Mouse (Mus musculus) lung, postnatal 10 days (tissue): ENCODE results near the gene Rbfox1.

Experiments used
- DNase-seq: peaks from one replicate; pipeline ENCODE4 v3.0.0; 2021

Gene Rbfox1

DNA sequence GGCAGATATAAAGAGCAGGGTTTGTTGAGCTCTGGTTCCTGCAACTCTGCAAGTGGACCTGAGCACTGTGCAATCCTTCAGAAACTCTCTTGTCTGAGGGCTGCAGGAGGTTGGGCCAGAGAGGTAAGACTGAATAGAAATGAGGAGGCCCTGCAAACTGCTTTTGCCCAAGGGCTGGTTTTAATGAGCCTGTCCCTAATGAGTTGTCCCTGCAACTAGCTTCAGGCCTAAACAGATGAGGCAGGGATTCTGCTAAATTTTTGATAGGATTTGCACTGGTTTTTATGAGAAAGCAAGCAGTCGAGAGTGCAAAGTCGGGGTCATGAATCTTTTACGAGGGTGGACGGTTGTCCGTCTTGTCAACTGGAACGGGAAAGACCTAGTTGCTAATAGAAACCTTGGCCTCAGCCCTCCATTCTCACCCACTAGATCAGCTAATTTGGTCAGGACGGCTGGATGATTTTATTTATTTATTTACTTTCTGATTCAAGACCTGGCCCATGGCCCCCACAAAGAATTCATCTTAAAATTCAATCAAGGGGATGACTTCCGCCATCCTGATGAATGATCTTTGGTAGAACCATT, 1279.1 kb downstream of the Rbfox1 start:
- no peak for DNase-seq

DNA sequence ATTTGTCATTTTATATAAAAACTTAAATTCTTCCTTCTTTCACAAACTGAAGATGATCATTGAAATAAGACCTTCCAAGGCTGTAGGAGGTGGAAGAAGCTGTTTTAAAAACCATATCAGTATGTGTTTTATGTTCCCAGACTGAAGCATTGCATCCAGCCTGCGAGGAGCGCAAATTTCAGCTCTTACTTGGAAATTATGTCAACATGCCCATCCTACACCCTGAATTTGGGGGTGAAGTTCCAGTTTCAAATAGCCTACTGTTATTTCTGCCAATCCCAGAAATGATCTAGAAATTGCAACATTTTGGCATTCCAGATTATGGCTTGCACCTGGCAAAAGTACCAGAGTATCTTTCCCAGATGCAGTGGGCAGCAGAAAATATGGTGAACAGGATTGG, 1290.8 kb downstream of the Rbfox1 start:
- DNase-seq, result no peak

DNA sequence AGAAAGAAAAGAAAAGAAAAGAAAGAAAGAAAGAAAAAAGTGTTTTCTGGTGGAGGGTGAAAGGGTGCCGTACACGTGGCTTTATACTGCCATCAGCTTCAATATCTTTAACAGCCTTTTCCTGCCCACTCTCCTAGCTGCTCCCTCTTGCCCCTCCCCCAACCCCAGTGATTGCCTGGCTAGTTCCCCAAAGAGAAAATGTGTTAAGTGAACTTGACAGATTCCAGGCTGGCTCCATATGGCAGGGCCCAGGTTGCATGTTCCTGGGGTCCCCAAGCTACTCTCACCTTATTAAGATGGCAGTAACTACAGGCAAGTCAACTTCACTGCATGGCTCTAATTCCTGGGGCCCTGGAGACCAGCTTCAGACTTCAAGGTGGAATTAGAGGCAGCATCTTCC, 1302.6 kb downstream of the Rbfox1 start:
- peak; percentile 4 for DNase-seq

DNA sequence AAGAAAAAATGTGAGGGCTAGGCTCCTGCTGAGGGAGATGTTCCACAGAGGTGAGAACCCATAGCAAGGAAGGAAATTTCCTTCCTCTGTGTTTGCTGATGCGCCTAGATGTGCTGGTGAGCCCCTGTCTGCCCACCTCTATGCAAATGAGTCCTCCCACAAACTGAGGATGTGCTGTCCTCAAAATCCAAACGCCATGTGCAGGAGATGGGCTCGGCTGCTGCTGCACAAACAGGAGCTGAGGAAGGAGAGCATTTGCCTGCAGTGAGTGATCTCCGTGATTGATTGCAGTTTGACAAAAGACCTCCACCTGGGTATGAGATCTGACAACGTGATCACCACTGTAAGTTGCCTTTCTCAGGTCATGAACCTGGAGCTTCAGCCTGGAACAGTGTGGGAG, 1308.4 kb downstream of the Rbfox1 start:
- no peak for DNase-seq

DNA sequence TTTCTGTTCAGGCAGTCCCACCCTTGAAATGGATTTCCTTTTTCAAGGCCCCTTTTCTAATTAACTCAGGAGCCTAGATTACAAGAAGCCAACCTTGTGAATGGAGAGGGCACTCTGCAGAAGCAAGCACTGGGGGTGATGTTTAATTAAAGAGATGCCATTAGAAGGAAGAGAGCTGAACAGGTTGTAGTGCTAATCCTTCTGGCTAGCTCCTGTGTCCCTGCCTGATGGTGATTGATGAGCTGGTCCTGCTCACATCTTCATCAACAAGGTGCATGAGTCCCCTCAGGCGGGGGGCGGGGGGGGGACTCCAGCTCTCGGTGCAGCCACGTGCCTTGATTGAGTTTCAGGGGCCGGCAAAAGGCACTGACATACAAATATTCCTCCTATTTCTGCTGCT, 1312.8 kb downstream of the Rbfox1 start:
- no peak for DNase-seq

DNA sequence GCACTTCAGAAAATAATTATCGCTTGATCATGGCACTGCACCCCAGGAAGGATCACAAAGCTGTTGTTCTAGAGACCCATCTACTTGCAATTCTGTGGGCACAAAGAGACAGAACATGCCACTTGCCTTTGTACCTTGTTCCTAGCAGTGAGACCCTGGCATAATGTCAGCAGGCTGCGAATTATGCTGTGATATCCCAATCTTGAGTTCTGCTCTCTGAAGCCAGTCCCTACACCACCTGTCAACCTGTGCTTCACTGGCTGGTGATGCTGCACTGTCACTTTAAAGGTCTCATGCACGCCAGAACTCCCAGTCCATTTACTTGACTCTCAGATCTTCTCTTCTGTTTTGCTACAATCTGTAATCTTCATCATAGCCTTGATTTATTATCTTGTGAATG, 1315.1 kb downstream of the Rbfox1 start:
- DNase-seq, result no peak

DNA sequence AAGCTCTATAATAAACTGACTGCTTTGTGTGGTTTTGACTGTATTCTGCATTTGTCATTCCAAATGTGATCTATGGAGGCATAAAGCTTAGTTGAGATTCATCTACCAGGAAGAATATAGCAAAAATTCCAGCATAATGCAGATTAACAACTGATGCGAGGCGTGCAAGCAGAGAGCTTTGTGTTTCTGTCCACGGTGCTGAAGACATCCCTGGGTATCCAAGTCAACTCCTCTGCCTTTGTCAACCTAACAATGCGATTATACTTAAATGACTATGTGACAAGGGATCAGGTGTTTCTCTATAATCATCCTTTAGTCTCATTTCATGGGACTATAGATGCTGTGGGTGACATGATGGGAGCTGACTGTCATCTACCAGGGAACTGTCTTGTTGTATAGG, 1316.7 kb downstream of the Rbfox1 start:
- DNase-seq, result no peak

DNA sequence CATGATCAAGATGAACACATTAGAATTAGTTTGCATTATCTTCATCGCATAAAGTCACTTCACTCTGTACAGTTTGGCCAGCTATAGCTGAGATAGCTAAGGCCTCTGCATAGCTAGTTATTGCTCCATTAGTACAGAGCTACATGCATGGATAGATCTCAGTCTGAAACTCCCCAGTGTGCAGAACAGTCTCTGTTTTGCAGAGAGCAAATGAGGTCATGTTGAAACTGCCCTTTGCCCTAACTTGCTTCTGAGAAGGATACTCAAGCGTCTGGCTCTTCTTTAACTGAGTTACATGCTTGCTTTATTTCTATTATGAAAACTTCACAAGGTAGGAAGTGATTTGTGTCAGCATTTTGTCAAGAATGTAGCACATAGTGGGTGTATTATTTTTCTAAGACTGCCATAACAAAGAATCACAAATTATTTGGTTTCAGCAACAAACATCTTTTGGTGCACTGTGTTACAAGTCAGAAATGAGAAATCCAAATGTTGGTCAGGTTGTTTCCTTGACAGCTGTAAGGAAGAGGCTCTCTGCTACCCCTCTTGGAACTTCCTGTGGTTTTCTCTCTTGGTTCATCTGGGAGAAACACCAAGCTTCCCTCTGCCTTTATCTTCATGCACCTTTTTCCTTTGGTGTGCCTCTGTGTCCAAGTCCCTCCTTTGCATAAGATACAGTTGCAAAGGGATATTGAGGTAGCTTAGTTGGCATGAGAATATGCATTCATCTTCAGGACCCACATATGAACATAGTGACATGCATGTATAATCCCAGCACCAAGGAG, 1321.2 kb downstream of the Rbfox1 start:
- no peak for DNase-seq

DNA sequence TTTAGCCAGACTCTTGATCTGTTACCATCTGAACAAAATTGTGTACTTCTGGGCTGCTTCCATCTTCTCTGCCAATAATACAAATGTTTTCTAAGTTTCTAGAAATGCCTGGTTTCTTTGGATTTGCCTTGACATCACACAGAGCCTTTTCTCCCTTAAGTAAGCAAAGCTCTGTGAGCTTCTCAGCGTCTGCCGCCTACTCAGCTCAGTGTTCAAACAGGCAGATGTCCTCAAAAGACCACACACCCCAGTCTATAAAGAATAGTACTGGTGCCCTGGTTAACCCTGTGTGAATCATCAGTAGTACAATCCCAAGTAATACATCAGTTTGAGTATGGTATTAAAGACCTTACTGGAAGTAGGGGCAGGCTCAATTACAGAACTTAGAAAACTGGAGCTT, 1322.4 kb downstream of the Rbfox1 start:
- no peak for DNase-seq

DNA sequence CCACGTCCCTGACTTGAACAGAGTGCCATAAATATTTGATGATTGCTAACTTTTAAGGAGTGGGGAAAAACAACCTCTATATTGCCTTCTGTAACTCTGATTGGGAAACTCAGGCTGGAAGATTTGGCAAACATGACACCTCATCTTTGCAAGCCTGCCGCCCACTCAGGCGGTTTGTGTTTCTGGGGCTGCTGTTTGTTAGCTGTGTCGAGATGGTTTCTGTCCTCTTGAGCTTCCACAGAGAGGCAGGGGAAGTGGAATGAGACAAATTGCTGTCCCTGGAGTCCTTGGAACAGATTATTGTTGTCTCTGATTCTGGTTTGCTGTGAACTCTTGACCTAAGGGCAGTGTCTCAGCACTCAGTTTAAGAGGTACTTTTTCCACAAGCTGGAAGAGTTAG, 1327.6 kb downstream of the Rbfox1 start:
- peak; percentile 5 for DNase-seq

DNA sequence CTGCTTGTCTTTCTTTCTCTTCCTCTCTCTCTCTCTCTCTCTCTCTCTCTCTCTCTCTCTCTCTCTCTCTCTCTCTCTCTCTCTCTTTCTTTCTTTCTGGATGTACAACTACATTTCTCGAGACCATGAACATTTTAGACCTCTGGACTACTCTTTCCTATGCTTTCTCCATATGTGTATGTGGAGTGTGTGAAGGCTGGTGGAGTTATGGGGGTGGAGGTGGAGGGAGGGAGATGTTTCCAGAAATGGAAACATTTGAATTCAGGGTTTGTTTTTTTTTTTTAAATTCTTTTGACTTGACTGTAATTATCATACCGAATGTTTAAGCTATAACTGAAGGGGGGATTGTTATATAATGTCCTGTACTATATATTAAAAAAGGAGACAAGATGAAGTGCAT, 1338.1 kb downstream of the Rbfox1 start:
- no peak for DNase-seq

DNA sequence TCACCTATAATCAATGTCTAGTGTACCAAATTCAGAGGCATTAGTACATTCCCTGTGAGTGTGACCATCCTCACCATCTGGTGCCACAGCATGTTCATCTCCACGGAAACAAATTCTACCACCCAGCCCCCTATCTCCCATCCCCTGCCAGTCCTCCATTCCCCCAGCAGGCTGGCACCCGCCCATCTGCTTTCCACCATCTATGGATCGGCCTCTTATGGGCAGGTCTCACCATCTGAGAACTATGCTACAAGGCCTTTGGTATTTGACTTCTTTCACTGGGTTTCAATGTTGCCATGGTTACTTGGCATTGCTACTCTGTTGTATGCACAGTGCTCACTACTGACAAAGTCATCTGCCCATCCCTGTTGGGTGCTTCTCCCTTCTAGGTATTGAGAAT, 1340.8 kb downstream of the Rbfox1 start:
- no peak for DNase-seq

DNA sequence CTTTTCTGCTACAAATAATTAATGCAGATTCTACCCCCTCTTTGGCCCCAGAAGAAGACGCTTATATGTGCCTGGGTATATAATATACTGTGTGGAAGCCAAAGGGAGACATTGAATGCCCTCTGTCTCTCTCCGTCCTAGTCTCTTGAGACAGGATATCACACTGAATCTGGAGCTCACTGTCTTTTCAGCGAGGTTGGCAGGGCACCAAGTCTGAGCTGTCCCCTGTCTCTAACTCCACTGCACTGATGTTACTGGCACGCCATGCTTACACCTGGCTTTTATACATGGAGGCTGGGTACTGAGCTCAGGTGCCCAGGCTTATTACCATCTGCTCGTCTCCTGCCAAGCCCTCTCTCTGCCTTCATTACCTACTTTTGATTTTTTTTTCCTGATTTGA, 1343.1 kb downstream of the Rbfox1 start:
- DNase-seq, result peak; percentile 6

DNA sequence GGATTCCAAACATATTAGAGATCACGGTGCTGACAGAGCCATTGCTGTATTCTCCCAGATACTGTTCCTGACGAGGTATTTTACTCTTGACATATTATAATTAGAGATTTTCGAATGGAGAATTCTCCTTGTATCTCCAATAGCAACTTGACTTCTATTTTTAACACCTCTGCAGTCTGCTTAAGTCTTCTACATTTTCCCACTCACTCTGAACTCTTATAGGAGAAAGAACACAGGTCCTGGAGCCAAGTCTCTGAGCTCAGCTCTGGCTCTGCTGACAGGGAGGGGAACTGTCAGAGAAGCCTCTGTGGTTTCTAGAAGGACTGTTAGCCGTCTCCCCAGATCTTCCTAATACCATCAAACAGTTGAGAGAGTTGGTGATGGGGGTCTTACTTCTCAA, 1344.1 kb downstream of the Rbfox1 start:
- peak; percentile 16 for DNase-seq

DNA sequence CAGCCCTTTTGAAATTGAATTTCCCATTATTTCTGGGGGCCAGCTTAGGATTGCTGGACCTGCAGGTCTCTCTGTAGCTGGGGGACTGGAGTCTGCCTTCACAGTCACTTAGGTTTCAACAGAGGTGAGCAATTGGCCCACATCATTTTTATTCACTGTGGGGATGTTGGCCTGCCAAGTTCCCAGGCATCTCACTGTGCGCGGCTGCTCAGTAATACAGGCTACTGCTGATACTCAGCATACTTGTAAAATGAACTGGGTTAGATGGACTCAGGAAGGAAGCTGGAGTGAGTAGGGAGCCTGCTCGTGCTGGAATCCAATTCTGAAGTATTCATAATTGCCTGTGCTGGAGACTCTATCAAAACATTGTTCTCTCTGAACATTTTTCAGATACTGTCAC, 1356.5 kb downstream of the Rbfox1 start:
- DNase-seq, result no peak

DNA sequence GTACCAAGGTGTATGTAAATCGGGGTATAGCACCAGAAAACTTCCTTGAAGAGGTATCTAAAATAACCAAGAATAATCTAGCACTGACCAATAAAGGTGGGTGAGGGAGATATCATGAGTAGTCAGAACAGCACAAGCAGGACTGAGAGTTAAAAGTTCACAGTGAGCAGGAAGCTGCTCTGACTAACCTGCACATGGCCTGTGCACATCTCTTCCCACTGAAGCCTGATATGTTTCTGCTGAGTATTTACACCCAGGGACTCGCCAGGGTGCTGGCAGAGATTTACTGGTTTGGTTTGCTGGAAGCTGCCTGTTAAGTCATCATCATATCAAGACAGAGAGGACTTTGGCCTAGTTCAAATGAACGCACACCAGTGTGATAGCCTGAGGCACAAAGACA, 1357.3 kb downstream of the Rbfox1 start:
- no peak for DNase-seq

DNA sequence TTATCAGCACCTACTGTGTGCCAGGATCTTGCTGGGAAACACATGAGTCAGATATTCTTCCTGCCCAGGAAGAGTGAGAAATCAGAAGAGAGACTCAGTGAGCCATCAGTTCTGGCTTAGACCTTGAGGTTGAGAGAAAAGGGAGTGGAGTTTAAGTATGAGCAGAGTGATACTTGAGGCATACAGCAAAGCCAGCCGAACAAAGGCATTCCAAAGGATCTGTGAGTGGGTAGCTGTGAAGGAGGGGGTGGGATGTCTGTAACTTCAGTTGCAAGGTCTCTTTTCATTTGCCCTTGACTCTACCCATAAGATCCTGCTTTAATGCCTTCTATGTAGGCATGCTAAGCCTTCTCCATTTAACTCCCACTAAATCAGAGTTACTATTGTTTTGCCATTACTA, 1359.2 kb downstream of the Rbfox1 start:
- no peak for DNase-seq

DNA sequence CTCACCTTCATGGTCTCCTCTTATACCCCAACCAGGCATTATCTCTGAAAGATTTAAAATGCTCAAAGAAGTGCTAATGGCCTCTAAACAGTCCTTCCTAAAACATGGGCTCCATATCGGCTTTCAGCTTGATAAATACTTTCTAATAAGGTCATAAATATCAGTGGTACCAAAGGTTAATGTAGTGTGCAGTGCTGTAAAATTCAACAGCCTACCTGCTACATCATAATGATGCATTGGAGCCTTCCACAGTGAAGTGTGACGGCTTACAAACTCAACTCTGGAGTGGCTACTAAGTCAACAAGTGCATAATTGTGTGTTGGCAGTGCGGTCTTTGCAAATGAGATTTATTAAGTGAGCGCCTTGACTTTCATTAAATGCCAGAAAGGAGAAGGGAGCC, 1366.5 kb downstream of the Rbfox1 start:
- no peak for DNase-seq

DNA sequence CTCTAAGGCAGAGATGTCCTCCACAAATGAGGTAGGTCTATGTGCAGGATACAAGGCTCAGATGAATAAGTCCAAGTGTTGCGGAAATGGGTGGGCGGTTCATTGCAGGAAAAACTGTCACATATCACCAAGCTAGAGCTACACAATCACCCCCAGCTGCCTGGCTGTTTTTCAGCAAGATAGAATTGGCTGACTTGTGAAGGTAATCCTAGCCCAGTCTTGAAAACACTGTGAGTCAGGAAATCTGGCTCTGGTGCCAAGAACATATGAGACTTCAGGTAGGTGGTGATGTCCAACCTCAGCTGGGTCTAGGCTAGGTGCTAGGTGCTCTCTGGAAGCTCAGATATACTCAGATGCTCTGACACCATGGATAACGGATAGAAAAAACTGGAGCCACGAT, 1372.2 kb downstream of the Rbfox1 start:
- DNase-seq, result no peak

DNA sequence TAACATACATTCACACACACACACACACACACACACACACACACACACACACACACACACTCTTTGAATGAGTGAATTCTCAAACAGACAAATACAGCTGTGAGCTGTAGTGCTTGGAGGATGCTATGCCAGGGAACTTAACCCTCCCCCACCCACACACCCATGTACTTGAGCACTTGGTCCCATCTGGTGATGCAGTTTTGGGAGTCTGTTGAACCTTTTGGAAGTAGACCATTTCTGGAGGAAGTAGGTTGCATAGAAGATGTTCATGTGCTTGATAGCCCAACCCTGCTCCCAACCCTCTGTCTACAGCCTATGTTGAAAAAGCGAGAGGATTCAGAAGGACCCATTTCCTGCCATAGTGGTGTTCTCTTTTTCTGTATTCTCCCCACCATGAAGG, 1378.1 kb downstream of the Rbfox1 start:
- DNase-seq, result no peak

DNA sequence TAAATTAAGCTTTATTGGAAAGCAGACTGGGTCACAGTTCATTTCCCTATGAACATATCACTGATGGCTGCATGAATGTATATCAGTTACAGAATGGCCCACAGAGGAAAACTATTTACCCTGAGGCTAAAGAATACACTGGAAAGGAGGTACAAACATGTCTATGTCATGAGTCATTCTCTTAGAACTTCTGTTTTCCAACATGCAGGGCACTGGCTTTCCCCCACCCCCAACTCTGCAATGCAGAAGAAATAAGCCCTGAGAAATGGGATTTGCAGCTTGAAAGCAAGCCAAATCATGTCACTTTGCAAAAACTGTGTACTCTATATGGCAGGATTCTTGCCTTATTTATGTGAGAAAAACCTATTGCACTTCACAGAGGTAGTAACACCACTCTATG, 1380.6 kb downstream of the Rbfox1 start:
- no peak for DNase-seq

DNA sequence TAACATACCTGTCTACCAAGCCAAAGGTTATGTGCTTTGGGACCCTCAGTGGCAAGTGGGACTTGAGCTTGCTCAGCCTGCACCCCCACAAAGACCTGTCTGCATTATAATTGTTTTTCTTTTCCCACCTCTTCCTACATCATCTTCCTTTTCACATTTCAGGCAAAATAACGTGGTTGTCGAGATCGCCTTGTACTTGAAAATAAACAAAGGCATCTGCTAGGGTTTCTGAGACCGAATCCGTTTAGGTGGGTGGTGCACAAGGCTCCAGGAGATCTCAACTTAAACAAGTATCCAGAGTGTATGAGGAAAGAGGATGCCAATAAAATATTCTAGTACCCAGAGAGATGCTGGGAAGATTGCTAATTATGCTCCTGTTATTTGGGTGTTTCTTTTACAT, 1390.3 kb downstream of the Rbfox1 start:
- no peak for DNase-seq

DNA sequence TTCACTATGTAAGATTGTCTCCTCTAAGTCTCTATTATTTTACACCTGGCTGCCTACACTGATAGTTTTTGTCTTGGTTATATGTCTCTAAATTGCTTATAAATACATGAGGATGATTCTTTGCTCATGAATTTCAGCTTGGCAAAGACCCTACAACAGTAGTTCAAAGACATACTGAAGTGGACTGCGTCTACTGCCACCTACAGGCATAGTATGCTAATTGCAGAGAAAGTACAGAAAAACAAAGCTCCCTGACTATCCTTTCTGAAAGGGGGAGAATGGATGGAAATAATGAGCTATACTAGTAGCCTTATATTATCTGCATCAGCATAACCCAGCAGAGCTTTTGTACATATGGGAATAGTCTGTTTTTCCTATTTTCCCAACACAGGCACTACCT, 1390.7 kb downstream of the Rbfox1 start:
- no peak for DNase-seq

DNA sequence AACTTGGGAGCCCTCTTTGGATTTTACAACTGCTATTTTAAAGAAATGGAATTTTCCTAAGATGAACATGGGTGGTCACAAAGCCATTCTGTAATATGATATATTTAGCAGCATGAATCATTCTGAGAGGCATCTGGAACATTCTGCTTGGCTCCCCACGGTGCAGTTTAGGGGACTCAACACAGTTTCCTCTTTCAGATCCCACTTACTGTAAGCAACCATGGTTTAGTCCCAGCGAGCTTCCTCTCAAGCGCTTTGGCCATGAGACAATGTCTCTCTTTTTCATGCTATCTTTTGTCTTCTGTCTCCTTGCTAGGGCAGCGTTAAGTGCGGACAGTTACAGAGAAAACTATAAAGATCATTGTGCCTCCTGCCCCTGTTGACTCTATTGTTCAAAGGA, 1394.4 kb downstream of the Rbfox1 start:
- DNase-seq, result peak; percentile 38

DNA sequence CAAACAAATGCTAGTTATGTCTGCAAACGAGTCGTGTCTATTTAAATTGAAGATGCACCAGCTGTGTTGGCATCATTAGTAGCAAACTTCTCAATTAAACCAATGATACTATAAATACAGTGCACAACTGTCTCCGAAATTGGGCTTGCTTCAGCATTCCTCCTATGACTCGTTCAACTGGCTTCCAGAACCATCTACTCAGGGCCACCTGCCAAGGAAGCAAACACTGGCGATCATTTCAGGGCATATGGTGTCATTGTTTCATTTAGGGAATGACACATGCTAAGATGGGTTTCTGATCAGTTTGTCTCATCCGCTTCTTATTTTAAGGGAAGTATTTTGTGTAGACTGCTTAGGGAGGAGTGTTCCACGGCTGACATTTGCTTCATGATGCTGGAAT, 1397.1 kb downstream of the Rbfox1 start:
- peak; percentile 72 for DNase-seq
